Mouse (Mus musculus) cerebellum, adult 2 months (tissue): ENCODE measurements around the gene Cyp2d10.
A peak's percentile ranks its signal among the peaks of the same experiment; 100 is the strongest.

Experiments
- CTCF ChIP-seq: fragments of 200-500 bp; IDR thresholded peaks from 2 replicates; pipeline ENCODE4 v1.5.1; 2011; ENCODE audit warnings: low read depth, mild to moderate bottlenecking, control low read depth, low read length, moderate library complexity, borderline replicate concordance; ENCODE audit not compliant: insufficient read depth
- POLR2A ChIP-seq: fragments of 200-500 bp; IDR thresholded peaks from 2 replicates; pipeline ENCODE4 v1.6.1; 2011; ENCODE audit warnings: low read length, control low read depth, borderline replicate concordance; ENCODE audit not compliant: insufficient read depth

- TF ChIP-seq CTCF (peak; percentile 93), POLR2A (no peak)
Observed at GRCm38 (mm10) chr15:82416797-82417789, 10.1 kb upstream of the Cyp2d10 start.
